Mouse (Mus musculus): ENCODE measurements at regions not wholly inside any gene's neighbourhood (a gene's known extent, or its start where the extent isn't known, plus 50 kb on each side); places are given as distances from the start of the nearest gene placed in this dataset.

DNA sequence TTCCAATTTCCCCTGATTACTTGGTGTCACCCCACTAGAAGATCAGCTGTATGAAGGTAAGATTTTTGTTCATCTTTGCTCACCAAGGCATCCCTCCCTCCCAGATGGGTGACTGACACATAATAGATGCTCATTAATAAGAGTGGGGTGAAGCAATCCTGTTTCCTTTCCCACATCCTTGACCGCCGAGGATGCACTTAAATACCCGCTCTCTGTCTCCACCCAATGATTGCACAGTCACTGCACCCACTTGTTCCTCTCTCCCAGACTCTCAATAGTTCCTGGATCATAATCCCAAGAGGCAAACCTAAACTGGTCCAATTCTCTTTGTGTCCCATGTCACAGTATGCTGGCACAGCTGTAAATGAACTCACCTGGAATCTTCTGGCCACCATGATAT is 86.4 kb upstream of the Ccn6 start:
- in situ Hi-C loops (cut with MseI, MboI) = no loop called here

DNA sequence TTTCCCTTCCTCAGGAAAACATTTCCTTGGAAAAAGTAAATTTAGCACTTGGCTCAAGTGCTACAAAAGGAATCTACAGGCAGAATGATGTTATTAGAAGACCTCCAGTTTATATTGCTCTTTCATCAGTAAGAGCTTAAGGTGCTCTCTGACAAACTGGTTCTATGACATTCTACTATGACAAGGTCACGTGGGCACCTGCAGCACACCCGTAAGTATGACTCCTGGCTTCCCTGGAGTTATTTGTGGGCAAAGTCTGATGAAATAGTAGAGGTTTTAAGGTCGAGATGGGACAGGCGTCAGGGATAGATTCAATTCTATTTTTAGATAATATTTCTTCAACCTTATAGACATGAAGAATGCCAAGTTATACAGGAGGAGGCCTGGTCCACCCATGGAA is 84.9 kb upstream of the Ccn6 start:
- in situ Hi-C loops (cut with MseI, MboI) = no loop called here

DNA sequence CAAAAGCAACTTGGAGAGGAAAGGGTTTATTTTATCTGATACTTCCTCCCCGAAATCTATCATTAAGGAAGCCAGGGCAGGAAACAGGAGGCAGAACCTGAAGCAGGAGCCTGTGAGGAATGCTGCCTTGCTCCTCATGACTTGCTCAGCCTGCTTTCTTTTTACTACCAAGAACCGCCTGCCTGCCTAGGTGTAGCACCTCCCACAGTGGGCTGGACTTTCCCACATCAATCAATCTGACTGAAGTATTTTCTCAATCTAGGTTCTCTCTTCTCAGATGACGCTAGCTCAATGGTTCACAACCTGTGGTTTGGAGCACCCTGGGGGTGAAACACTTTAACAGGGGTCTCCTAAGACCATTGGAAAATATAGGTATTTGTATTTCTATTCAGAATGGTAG is 83.4 kb upstream of the Ccn6 start:
- in situ Hi-C loops (cut with MseI, MboI) = no loop called here

DNA sequence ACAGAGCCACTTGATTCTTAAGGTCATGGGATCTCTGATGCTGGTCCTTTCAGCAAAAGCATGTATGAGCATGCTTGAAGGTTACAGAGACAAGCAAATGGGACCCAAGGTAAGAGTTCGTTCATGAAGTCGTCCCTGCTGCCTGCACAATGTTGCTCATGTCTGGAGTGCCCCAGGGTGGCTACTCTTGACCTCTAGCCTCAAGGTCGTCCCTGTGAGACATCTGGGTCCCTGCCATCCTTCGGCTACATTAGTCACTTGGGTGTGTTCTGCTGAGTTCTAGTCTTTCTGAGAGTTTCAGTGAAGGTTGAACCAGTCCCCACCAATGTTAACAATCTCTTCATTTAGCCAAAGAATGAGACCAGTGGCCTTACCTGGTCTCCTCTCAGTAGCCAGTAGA is 81.5 kb upstream of the Ccn6 start:
- in situ Hi-C loops (cut with MseI, MboI) = no loop called here

DNA sequence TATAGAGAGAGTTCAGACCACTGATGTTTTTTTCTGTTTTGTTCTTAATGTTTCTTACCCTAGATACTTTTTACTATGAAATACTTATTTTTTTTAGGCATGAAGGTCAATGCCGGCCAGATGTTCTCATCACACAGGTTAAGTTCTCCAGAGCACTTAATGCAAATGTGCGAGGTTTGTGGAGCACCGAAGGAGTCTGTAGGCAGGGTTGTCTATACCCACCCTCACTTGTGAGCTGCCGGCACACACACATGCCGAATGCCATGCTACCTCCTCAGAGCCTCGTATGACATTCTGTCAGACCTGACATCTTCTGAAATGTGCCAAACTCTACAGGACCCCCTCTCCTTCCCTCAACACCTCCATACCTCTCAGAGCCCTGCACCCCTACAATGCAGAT is 80.5 kb upstream of the Ccn6 start:
- in situ Hi-C loops (cut with MseI, MboI) = loop anchor here (5.0 kb wide), 2 partner anchors 273 to 278 kb away; no protein-coding TSS in a partner anchor

DNA sequence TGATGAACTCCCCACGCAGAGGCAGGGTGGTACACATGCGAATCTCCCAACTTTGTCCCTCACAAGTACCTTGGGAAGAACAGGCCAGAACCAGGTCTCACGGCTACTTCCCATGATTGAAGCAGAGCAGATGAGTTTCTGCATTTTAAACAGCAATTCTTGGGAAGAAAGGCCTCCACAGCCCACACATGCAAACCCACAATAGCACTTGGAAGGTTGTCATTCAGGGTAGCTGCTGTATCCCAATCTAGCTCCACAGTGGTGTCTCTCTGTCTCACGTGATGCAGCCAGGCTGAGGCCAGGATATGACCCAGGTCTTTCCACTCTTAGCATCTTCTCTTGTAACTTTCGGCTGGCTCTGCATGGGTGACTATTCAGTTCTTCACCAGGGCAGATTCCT is 78.8 kb upstream of the Ccn6 start:
- in situ Hi-C loops (cut with MseI, MboI) = loop anchor here (5.0 kb wide), 2 partner anchors 275 to 280 kb away; no protein-coding TSS in a partner anchor

DNA sequence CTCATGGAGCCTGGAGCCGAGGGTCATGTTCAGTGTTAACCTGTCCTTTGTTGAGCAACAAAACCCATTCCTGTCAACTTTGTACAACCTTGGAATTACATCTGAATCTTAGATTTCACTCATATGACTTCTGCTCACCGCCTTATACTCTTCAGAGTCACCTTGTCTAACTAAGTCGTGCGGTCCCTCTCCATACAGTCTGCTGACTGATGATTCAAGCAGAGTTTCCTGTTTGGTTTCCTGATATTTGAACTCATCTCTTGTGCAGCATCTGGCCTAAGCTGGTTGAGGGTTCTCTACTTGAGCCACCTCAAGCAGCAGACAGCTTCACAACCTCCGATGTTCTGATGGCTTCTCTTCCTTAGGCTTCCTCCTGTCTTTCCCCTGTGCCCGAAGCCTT is 78.3 kb upstream of the Ccn6 start:
- in situ Hi-C loops (cut with MseI, MboI) = loop anchor here (5.0 kb wide), 2 partner anchors 275 to 280 kb away; no protein-coding TSS in a partner anchor

DNA sequence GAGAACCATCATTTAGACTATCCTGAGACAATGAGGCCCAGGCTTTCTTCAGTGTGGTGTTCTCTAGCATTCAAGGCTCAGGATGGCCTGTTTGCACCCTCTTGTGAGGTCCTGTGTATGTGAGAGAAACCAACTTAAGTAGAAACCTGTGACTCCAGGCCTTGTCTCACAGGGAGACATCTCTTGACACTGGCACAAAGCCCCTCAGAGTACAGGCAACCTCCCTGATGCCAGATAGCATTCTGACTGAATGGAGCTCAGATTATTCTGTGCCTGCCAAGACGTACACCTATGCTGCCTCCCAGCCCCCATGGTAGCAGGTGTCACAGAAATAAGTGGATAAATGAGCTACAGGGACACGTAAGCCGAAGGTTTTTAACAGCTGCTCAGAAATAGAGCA is 77.9 kb upstream of the Ccn6 start:
- in situ Hi-C loops (cut with MseI, MboI) = loop anchor here (5.0 kb wide), 2 partner anchors 276 to 281 kb away; no protein-coding TSS in a partner anchor

DNA sequence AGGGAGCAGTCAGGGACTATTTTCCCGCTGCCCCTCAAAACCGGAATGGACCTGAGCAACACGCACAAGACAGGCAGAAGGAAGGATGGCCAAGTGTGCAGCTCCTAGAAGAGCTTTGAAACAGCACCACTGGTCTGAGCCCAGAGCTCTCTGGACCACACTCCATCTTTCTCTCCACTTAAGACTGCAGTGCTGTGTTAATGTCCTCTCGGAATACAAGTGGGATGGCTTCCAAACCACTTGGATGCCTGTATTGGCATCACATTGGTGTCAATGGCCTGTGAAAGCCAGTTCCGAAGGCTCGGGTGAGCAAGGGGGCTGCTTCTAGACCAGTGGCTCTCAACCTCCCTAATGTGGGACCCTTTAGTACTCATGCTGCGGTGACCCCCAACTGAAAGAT is 77.4 kb upstream of the Ccn6 start:
- in situ Hi-C loops (cut with MseI, MboI) = loop anchor here (5.0 kb wide), 2 partner anchors 276 to 281 kb away; no protein-coding TSS in a partner anchor

DNA sequence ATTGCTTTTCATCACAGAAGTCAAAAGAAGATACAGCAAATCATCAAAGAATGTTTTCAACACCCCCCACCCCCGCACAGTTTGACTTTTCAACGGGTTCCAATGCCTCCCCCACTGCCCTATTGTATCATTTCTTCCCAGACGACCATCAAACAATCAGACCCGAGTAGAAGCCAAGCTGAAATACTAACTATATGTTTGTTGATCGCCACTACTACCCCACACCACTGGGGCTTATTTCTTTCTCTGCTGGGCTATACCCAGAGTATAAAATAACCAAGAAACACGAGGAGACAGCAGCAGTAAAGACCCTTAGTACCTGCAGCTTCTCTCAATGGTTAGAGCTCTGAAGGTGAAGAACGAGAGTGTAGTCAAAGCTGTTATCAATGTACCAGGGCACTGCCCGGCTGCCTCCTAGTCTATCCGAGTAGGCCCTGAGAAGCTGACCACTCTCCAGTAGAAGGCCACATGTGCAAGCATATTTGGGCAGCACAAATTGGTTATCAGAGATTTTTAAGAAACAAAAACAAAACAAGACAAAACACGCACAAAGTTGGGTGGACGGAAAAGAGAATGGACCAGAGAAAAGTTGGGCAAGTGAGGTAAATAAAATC is 76.7 kb upstream of the Ccn6 start:
- in situ Hi-C loops (cut with MseI, MboI) = loop anchor here (5.0 kb wide), 2 partner anchors 277 to 282 kb away; no protein-coding TSS in a partner anchor

DNA sequence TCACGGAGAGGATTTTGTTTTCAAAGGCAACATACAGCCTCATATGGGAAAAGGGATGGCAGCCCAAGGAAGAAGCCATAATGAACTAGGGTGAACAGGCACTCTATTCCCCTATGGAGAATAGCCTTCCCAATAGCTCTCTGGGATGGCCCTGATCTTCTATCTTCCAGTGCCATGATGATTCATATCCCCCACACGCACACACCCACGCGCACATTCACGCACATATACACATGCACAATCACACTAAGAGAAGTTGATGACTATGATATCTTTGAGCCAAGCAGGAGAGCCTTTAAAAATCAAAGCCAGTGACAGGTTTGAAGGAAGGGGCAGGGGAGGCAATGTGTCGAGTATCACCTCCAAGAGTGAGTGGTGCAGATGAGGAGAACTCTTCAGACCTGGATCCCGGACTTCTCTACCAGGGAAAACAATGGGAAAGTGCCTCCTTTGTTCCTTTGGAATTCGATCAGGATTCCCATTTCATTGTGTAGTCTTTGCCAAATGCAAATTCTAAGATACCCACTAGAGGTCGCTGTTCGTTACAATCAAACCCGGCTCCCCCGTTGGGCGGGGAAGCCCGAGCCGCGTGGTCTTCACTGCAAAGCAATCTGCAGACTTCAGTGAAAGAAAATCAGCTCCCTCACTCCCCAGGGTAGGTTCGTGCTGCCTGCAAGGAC is 76.0 kb upstream of the Ccn6 start:
- in situ Hi-C loops (cut with MseI, MboI) = loop anchor here (5.0 kb wide), 2 partner anchors 278 to 283 kb away; no protein-coding TSS in a partner anchor

DNA sequence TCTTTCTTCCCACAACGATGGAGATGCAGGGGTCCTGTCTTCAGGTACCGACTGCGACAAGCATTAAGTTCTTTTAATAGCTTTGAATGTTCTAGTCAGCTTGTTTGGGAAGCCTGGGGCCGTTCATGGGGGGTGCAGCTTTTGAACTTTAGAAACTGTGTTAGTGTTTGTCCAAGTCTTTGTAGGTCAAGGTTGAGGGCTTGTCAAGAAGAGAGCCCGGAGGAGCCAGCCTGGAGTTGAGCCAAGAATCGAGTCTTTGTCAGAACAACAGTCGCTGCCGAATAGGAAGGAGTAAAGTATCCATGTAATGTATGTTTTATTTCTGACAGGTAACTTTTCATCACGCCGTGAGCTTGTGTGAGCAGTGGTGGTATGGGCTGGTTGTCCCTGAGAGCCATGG is 75.0 kb upstream of the Ccn6 start:
- in situ Hi-C loops (cut with MseI, MboI) = no loop called here

DNA sequence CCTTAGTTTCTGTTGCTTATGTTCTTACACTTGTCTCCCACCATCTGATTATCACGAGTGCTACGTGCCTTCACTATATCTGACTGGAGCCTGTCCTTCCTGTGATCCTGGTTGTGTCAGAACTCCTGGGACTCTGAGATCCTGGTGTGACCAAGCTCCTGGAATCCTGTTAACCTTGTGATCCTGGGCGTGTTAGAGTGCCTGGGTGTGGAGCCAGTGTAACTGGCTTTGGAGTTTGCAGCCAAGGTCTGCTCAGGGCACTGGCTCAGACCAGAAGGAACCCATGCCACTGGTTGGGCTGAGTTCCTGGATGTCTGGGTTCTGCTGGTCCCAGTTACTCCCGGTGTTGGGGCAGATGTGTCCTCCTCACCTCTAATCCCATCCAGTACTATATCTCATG is 74.0 kb upstream of the Ccn6 start:
- in situ Hi-C loops (cut with MseI, MboI) = no loop called here

DNA sequence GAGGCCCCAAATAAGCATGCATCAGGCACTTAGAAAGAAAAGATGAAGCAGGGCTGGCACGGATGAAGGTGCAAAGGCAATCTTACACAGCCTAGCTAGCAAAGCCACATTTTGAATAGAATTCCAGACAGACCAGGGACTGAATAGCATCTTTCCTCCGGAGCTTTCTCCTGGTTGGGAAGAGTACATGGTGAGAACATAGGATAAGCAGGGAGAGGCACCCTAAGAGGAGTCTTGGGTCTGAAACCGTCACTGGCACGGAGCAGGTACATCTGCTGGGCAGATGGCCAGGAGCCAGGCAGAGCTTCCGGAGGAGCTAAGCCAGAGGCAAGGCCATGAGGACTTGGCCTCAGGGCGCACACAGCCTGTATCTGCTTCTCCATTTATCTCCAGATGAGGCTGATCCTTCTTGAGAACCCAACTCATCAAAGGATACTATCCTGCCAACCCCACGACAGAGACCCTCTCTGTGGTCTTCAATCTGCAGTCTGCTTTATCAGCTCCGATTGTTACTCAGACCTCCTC is 70.4 kb upstream of the Ccn6 start:
- in situ Hi-C loops (cut with MseI, MboI) = no loop called here

DNA sequence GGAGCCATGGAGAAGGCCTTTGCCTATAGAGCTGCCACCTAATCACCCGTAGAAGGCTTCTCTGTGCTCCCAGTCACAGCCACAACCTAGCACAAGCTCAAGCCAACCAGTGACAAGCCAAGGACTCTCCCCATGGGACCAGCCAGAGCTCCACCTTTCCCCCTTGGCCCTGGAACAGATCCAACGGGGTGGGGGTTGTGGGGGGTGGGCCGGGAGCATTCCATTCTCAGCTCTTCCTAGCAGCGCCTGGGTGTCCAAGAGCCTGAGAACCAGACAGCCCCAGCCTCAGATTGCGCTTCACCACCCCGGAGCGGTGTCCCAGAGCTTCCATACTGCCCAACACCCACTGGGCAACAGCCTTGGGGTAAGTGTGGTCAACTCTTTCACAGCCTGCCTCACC is 69.6 kb upstream of the Ccn6 start:
- in situ Hi-C loops (cut with MseI, MboI) = no loop called here

DNA sequence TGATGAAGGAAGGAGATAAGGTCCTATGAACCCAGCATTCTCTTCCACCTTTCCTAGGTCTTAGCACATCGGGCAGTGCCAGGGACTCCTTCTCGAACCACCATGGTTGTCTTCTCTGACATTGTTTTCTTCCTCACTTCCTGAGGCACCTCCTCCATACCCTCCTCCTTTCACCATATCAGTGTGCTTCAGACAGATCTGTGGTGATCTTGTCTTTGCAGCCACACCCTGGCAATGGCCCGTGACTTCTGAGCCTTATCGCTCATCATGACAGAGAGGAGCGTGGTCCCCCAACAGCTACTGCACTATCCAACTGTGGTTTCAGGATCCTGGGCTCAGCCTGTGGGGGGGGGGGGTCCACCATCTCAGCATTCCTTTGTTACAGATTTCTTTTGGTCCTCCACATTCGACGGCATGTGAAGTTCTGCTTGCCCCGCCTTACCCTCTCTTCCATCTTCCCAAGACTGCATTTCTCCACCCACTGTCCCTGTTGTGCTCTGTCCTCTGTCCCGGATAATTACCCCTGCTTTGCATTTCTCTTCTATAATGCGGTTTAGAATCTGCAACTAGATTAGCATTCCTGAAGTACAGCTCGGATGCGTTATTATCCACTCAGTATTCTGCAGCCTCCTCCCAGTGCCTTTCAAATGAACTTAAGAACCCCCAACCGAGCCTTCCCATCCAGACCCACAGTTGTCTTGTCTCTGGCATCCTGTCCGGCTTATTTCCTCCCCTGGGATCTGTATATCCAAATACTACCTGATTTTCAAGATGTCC is 67.2 kb upstream of the Ccn6 start:
- in situ Hi-C loops (cut with MseI, MboI) = no loop called here

DNA sequence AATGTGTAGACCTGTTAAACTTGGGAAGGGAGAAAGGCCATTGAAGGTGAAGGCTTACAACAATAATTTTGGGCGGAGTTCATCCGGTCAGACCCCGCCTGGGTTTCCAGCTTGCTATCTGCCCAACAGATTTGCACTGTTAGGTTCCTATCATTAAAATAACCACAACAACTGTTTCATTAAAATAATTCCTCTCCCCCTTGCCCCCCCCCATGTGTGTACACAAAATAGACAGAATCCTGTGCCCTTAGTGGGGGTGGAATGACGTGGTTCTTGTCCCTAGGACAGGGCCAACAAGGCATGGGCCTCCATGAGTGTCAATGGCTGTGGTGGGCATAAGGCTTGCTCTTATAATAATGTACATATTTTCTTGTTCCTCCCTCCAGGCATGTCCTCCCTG is 65.6 kb upstream of the Ccn6 start:
- in situ Hi-C loops (cut with MseI, MboI) = no loop called here

DNA sequence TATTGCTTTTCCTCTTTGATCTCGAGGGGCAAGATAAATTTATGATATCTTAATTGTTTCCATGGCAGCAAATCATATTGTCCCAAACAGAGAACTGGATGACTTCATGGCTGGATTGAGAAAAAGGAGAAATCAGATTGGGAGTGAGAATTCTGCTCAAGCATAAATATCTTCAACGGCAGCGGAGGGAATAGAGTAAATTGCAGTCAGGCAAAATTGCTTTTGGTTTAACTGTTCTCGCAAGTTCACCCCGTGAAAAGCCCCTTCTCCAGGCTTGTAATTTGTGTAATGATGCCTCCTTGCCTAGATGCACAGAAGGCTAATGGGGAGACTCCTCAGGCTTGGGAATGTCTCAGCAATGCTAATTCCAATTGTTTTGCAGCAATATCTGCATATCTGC is 64.4 kb upstream of the Ccn6 start:
- in situ Hi-C loops (cut with MseI, MboI) = no loop called here

DNA sequence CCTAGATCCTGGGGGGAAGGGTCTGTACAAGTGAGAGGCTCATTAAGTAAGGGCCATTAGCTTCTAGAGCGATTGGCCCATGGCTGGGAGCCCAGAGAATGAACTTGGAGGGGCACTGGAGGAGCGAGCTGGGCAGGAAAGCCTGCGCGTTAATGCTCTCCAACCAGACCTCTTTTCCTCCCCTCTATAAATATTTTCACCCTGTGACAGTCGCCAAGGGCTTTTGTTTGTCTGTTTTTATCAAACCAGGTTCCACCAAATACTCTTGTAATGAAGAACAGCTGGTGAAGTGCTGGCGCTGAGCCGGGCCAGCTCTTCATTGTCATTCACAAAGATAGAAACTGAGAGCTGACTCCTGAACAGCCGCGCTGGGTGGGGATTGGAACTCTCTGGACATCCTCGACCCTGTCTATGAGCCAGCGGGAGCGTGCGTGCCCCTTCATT is 63.9 kb upstream of the Ccn6 start:
- in situ Hi-C loops (cut with MseI, MboI) = no loop called here

DNA sequence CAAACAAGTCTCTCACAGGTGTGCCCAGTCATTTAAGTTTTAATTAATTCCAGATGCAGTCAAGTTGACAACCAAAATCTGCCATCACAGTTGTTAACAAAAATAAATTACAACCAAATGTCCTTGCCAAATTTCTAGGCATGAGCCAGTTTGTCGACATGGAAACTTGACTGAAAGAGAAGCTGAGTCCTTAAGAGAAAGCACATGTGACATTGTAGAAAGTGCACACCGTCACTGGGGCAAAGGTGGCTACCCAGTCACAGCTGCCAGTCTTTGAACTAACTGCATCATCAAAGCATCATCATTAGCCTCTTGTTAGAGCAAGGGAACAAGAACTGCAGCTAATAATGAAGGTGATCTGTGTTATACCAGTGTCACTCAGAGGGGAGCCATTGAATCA is 62.9 kb upstream of the Ccn6 start:
- in situ Hi-C loops (cut with MseI, MboI) = no loop called here

DNA sequence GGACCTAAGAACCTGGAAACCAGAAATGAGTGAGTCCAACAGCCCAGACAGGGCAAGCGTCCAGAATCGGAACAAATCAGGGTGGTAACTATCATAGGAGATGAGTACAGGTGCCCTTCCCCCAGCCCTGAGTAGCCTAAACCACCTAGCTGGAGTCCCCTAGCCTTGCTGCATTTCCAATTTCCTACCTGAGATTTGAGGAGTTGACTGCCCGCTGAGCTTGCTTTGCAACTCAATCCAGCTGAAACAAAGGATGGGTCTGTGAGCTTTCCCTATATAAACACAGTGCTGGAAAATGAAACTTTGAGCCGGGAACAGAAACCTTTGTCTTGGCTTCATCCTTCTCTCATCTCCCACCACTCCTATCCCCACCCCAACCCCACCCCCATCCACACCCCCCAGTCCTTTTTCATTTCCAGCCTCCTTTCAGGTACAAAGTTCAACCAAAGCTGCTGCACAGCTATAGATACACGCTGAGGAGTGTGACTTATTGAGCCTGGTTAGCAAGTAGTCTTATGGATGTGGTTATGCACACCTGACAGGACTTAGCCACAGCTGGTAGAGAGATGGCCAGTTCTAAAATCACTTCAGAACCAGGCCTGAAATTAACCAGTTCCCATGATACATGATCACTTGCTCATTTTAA is 61.0 kb upstream of the Ccn6 start:
- in situ Hi-C loops (cut with MseI, MboI) = no loop called here

DNA sequence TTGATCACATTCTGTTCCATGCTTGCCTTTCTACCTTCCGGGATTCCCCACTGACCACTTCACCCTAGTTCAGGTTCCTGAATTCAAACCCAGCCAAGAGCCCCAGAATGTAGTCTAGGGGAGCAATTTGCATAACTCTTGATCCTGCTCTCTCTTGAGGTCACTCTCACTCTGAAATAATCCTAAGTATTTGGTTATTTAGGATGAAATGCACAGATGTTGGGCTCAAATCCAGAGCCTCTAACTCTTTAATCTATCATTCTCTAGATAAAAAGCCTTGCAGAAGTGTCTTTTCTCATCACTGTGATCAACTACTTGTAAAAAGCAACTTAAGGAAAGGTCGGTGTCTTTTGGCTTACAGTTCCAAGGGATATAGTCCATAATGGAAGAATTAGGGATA is 57.4 kb upstream of the Ccn6 start:
- in situ Hi-C loops (cut with MseI, MboI) = no loop called here
